Mouse (Mus musculus) thymus, postnatal 4 days (tissue): Measurements from ENCODE around the gene Hbp1.
A peak's percentile ranks its signal among the peaks of the same experiment; 100 is the strongest.

Experiments used
- DNase-seq: peaks from one replicate; pipeline ENCODE4 v3.0.0; 2021

Gene Hbp1

GRCm38 (mm10) chr12:31949193-31949741, 1.1 kb downstream of the Hbp1 start:
- DNase-seq: peak; percentile 84

- no peak for DNase-seq
These were observed 2.0 kb downstream of the Hbp1 start for GRCm38 (mm10) chr12:31948101-31949000.

- DNase-seq: peak; percentile 64
These were observed 2.9 kb downstream of the Hbp1 start for GRCm38 (mm10) chr12:31947476-31947875.

- DNase-seq: no peak
These were observed 5.9 kb downstream of the Hbp1 start for GRCm38 (mm10) chr12:31944405-31944804.

- no peak for DNase-seq
These were observed 7.2 kb downstream of the Hbp1 start for GRCm38 (mm10) chr12:31943020-31943654.

- no peak for DNase-seq
These were observed 11.3 kb downstream of the Hbp1 start for GRCm38 (mm10) chr12:31939026-31939425.

GRCm38 (mm10) chr12:31938391-31938997, 11.8 kb downstream of the Hbp1 start:
- DNase-seq: no peak

GRCm38 (mm10) chr12:31937613-31938012, 12.7 kb downstream of the Hbp1 start:
- DNase-seq: no peak

- no peak for DNase-seq
These were observed 13.6 kb downstream of the Hbp1 start for GRCm38 (mm10) chr12:31936657-31937300.

GRCm38 (mm10) chr12:31931818-31932217, 18.5 kb downstream of the Hbp1 start:
- no peak for DNase-seq

GRCm38 (mm10) chr12:31928498-31928897, 21.8 kb downstream of the Hbp1 start:
- DNase-seq: no peak

GRCm38 (mm10) chr12:31926661-31927061, 23.7 kb downstream of the Hbp1 start:
- DNase-seq: peak; percentile 74

- no peak for DNase-seq
These were observed 25.0 kb downstream of the Hbp1 start for GRCm38 (mm10) chr12:31925343-31925742.

- no peak for DNase-seq
These were observed 26.2 kb downstream of the Hbp1 start for GRCm38 (mm10) chr12:31924135-31924534.

- no peak for DNase-seq
These were observed 29.6 kb downstream of the Hbp1 start for GRCm38 (mm10) chr12:31920464-31921405.

GRCm38 (mm10) chr12:31917245-31917644, 33.1 kb downstream of the Hbp1 start:
- DNase-seq: no peak

GRCm38 (mm10) chr12:31916691-31917090, 33.6 kb downstream of the Hbp1 start:
- no peak for DNase-seq

- no peak for DNase-seq
These were observed 36.7 kb downstream of the Hbp1 start for GRCm38 (mm10) chr12:31913614-31914013.

GRCm38 (mm10) chr12:31912966-31913551, 37.3 kb downstream of the Hbp1 start:
- DNase-seq: no peak

- no peak for DNase-seq
These were observed 42.9 kb downstream of the Hbp1 start for GRCm38 (mm10) chr12:31907436-31907835.
